Mouse (Mus musculus) liver, embryonic 13.5 days (tissue): ENCODE data around the gene Cd81. TPM values are rescaled to one million over a fixed set of nuclear protein-coding genes. Genes with fewer than 3 reads are reported as not detected.

ENCODE experiments used
- ATAC-seq: fragments of 200-750 bp; cut with Nextera tagmentation; 2 replicates; pipeline ENCODE4 v1.8.0; 2017; ENCODE audit warnings: low read depth, mild to moderate bottlenecking, moderate number of reproducible peaks, moderate library complexity
- DNase-seq: peaks from one replicate; pipeline ENCODE4 v3.0.0; 2022
- H3K27ac ChIP-seq: fragments of 300-500 bp; sonication (generic); 2 replicates; pipeline ENCODE4 v1.5.1; 2015; ENCODE audit warnings: moderate library complexity, mild to moderate bottlenecking, inconsistent platforms
- H3K27me3 ChIP-seq: fragments of 300-500 bp; sonication (generic); 2 replicates; pipeline ENCODE4 v1.6.1; 2015; ENCODE audit warnings: mild to moderate bottlenecking, inconsistent platforms
- H3K36me3 ChIP-seq: fragments of 300-500 bp; sonication (generic); 2 replicates; pipeline ENCODE4 v1.6.1; 2015; ENCODE audit warnings: mild to moderate bottlenecking, inconsistent platforms
- H3K4me1 ChIP-seq: fragments of 300-500 bp; sonication (generic); replicated peaks from 2 replicates; pipeline ENCODE4 v1.6.1; 2015; ENCODE audit warnings: inconsistent platforms
- H3K4me2 ChIP-seq: fragments of 300-500 bp; sonication (generic); 2 replicates; pipeline ENCODE4 v1.6.1; 2015; ENCODE audit warnings: inconsistent platforms, mild to moderate bottlenecking, moderate library complexity
- H3K4me3 ChIP-seq: fragments of 300-500 bp; sonication (generic); replicated peaks from 2 replicates; pipeline ENCODE4 v1.5.1; 2015; ENCODE audit warnings: mild to moderate bottlenecking, inconsistent platforms
- H3K9ac ChIP-seq: fragments of 300-500 bp; sonication (generic); 2 replicates; pipeline ENCODE4 v1.6.1; 2015; ENCODE audit warnings: mild to moderate bottlenecking, inconsistent platforms
- H3K9me3 ChIP-seq: fragments of 300-500 bp; sonication (generic); replicated peaks from 2 replicates; pipeline ENCODE4 v1.6.1; 2016; ENCODE audit warnings: inconsistent platforms
- WGBS: fragments of 180-500 bp; shearing (Covaris S2); methylation state at CpG from one replicate; pipeline ENCODE4 v1.1.7; 2015; ENCODE audit not compliant: insufficient replicate concordance; 5-methylcytosine and 5-hydroxymethylcytosine counted together
- polyA plus RNA-seq: library from polyadenylated mRNA; unstranded; fragments of >200 nt; fragmentation: Nextera tagmentation; extraction: Ambion mirVana; gene quantifications from 2 replicates; pipeline ENCODE4 v1.2.1, GENCODE M21; 2015

Gene Cd81
- polyA plus RNA-seq, 1 experiment from 2014 or later = 130 TPM

- no peak overlapping the region for H3K4me3 ChIP-seq
- H3K4me2 ChIP-seq = no peak overlapping the region
- no peaks in the 10 kb centered on the region for H3K27me3 ChIP-seq
- no peak for ATAC-seq
- 75% methylated on average over 6 of the region's 6 CpGs for WGBS
- H3K4me1 ChIP-seq = peaks cover 40% of the 10 kb centered on the region
- peaks cover 74% of the 10 kb centered on the region for H3K36me3 ChIP-seq
- no peak overlapping the region for H3K27ac ChIP-seq
- no peak overlapping the region for H3K9ac ChIP-seq
- H3K9me3 ChIP-seq = no peaks in the 10 kb centered on the region
- DNase-seq = no peak
Measured at GRCm38 (mm10) chr7:143064226-143064625, 11.7 kb downstream of the Cd81 start.

- Histone ChIP-seq H3K36me3 (peaks cover 73% of the 10 kb centered on the region), H3K4me1 (peaks cover 38% of the 10 kb centered on the region), H3K9ac (no peak overlapping the region), H3K4me3 (no peak overlapping the region), H3K27ac (no peak overlapping the region), H3K9me3 (no peaks in the 10 kb centered on the region), H3K4me2 (no peak overlapping the region), H3K27me3 (no peaks in the 10 kb centered on the region)
- 75% methylated on average over 2 of the region's 2 CpGs for WGBS
- DNase-seq (no peak), ATAC-seq (no peak)
Measured at GRCm38 (mm10) chr7:143065692-143066091, 13.2 kb downstream of the Cd81 start.

- H3K36me3 ChIP-seq = peaks cover 66% of the 10 kb centered on the region
- ATAC-seq = no peak
- no peaks in the 10 kb centered on the region for H3K27me3 ChIP-seq
- no peak overlapping the region for H3K4me2 ChIP-seq
- DNase-seq = no peak
- no peak overlapping the region for H3K9ac ChIP-seq
- 67% methylated on average over 2 of the region's 2 CpGs for WGBS
- no peaks in the 10 kb centered on the region for H3K9me3 ChIP-seq
- H3K4me1 ChIP-seq = peaks cover 29% of the 10 kb centered on the region
- H3K4me3 ChIP-seq = no peak overlapping the region
- no peak overlapping the region for H3K27ac ChIP-seq
Measured at GRCm38 (mm10) chr7:143067469-143067868, 14.9 kb downstream of the Cd81 start.

- Histone ChIP-seq H3K27me3 (no peaks in the 10 kb centered on the region), H3K36me3 (peaks cover 61% of the 10 kb centered on the region), H3K4me3 (no peak overlapping the region; the same call in 1 of the 2 replicates), H3K9ac (no peak overlapping the region), H3K27ac (peak overlapping the region; percentile 77; the same call in 1 of the 2 replicates), H3K4me1 (peaks cover 33% of the 10 kb centered on the region), H3K9me3 (no peaks in the 10 kb centered on the region), H3K4me2 (peak overlapping the region; percentile 99; the same call in 1 of the 2 replicates)
- ATAC-seq = no peak
- DNase-seq = no peak
- WGBS = 73% methylated on average over 3 of the region's 3 CpGs
Measured at GRCm38 (mm10) chr7:143067897-143068296, 15.4 kb downstream of the Cd81 start.

- peak overlapping the region; percentile 99 for H3K4me2 ChIP-seq
- peak overlapping the region; percentile 54 for H3K9ac ChIP-seq
- H3K36me3 ChIP-seq = peaks cover 56% of the 10 kb centered on the region
- DNase-seq (no peak), ATAC-seq (no peak)
- H3K9me3 ChIP-seq = no peaks in the 10 kb centered on the region
- peak overlapping the region; percentile 77 for H3K27ac ChIP-seq
- H3K27me3 ChIP-seq = no peaks in the 10 kb centered on the region
- 53% methylated on average over 13 of the region's 13 CpGs for WGBS
- H3K4me3 ChIP-seq = peak overlapping the region; percentile 88
- H3K4me1 ChIP-seq = peaks cover 35% of the 10 kb centered on the region
Measured at GRCm38 (mm10) chr7:143068316-143068881, 15.9 kb downstream of the Cd81 start.

GRCm38 (mm10) chr7:143068882-143069591 is 16.5 kb downstream of the Cd81 start, which contains the start of gene Tssc4:
Gene Tssc4 (plus strand): TSS chr7:143069249.
- H3K36me3 ChIP-seq = peaks cover 50% of the 10 kb centered on the region
- ATAC-seq (peak; percentile 95), DNase-seq (peak; percentile 95)
- H3K9ac ChIP-seq = peak within 1 kb of the TSS; percentile 89
- peak within 1 kb of the TSS; percentile 77 for H3K27ac ChIP-seq
- peak within 1 kb of the TSS; percentile 88 for H3K4me3 ChIP-seq
- H3K4me2 ChIP-seq = peak within 1 kb of the TSS; percentile 99
- peaks cover 35% of the 10 kb centered on the region for H3K4me1 ChIP-seq
- under 1% methylated on average over 51 of the region's 51 CpGs for WGBS
- H3K27me3 ChIP-seq = no peaks in the 10 kb centered on the region
- H3K9me3 ChIP-seq = no peaks in the 10 kb centered on the region

GRCm38 (mm10) chr7:143069751-143070400 is 17.3 kb downstream of the Cd81 start:
- Histone ChIP-seq H3K4me3 (peak overlapping the region; percentile 88), H3K4me1 (peaks cover 35% of the 10 kb centered on the region), H3K9me3 (no peaks in the 10 kb centered on the region), H3K36me3 (peaks cover 41% of the 10 kb centered on the region), H3K27ac (peak overlapping the region; percentile 77), H3K27me3 (no peaks in the 10 kb centered on the region), H3K4me2 (peak overlapping the region; percentile 99), H3K9ac (peak overlapping the region; percentile 89)
- ATAC-seq = no peak; the same call in 1 of the 2 replicates
- WGBS = 8% methylated on average over 30 of the region's 30 CpGs
- no peak for DNase-seq

- ATAC-seq = no peak
- 88% methylated on average over 10 of the region's 10 CpGs for WGBS
- H3K4me3 ChIP-seq = peak overlapping the region; percentile 88
- H3K4me2 ChIP-seq = peak overlapping the region; percentile 99
- no peak for DNase-seq
- 0 out of 2 replicates have a peak overlapping the region, but pooled peaks have one; percentile 77 for H3K27ac ChIP-seq
- H3K9me3 ChIP-seq = no peaks in the 10 kb centered on the region
- peaks cover 34% of the 10 kb centered on the region for H3K36me3 ChIP-seq
- no peaks in the 10 kb centered on the region for H3K27me3 ChIP-seq
- H3K9ac ChIP-seq = peak overlapping the region; percentile 89
- H3K4me1 ChIP-seq = peaks cover 35% of the 10 kb centered on the region
Measured at GRCm38 (mm10) chr7:143070506-143071070, 18.0 kb downstream of the Cd81 start.

- 73% methylated on average over 5 of the region's 5 CpGs for WGBS
- Histone ChIP-seq H3K36me3 (peaks cover 14% of the 10 kb centered on the region), H3K9me3 (no peaks in the 10 kb centered on the region), H3K4me3 (no peak overlapping the region), H3K4me2 (no peak overlapping the region), H3K27me3 (no peaks in the 10 kb centered on the region), H3K9ac (no peak overlapping the region), H3K27ac (no peak overlapping the region), H3K4me1 (peaks cover 35% of the 10 kb centered on the region)
- ATAC-seq = no peak
- no peak for DNase-seq
Measured at GRCm38 (mm10) chr7:143072605-143073004, 20.1 kb downstream of the Cd81 start.

- Histone ChIP-seq H3K9me3 (no peaks in the 10 kb centered on the region), H3K27ac (no peak overlapping the region), H3K4me2 (no peak overlapping the region), H3K9ac (no peak overlapping the region), H3K4me3 (no peak overlapping the region), H3K27me3 (no peaks in the 10 kb centered on the region), H3K36me3 (peaks cover 9% of the 10 kb centered on the region; the same call in 1 of the 2 replicates), H3K4me1 (peaks cover 31% of the 10 kb centered on the region)
- WGBS = 33% methylated on average over 1 of the region's 1 CpGs
- DNase-seq (no peak), ATAC-seq (no peak)
Measured at GRCm38 (mm10) chr7:143073086-143073485, 20.5 kb downstream of the Cd81 start.

GRCm38 (mm10) chr7:143075394-143075793 is 22.9 kb downstream of the Cd81 start:
- DNase-seq (no peak), ATAC-seq (no peak)
- Histone ChIP-seq H3K4me2 (no peak overlapping the region), H3K9ac (no peak overlapping the region), H3K9me3 (no peaks in the 10 kb centered on the region), H3K27ac (no peak overlapping the region), H3K27me3 (no peaks in the 10 kb centered on the region), H3K4me1 (peaks cover 17% of the 10 kb centered on the region), H3K36me3 (peaks cover 6% of the 10 kb centered on the region; the same call in 1 of the 2 replicates), H3K4me3 (no peak overlapping the region)
- 56% methylated on average over 5 of the region's 5 CpGs for WGBS
